Mouse (Mus musculus) embryonic facial prominence, embryonic 13.5 days (tissue): ENCODE measurements around the gene Olfr967. TPM values are rescaled to one million over a fixed set of nuclear protein-coding genes. Genes with fewer than 3 reads are reported as not detected.
"Not testable (repeated sequence)": the region's sequence is repeated elsewhere in the genome, so short reads cannot be mapped to it uniquely, and the experiment has no call there.

ENCODE experiments used
- ATAC-seq: fragments of 200-750 bp; cut with Nextera tagmentation; 2 replicates; pipeline ENCODE4 v1.8.0; 2017; ENCODE audit warnings: low read depth; ENCODE audit not compliant: insufficient number of reproducible peaks, insufficient read depth, low FRiP score, low TSS enrichment
- H3K27ac ChIP-seq: fragments of 300-500 bp; sonication (generic); 2 replicates; pipeline ENCODE4 v1.5.1; 2015; ENCODE audit warnings: moderate library complexity, mild to moderate bottlenecking, inconsistent platforms
- H3K27me3 ChIP-seq: fragments of 300-500 bp; sonication (generic); 2 replicates; pipeline ENCODE4 v1.6.1; 2015; ENCODE audit warnings: mild to moderate bottlenecking, inconsistent platforms
- H3K36me3 ChIP-seq: fragments of 300-500 bp; sonication (generic); 2 replicates; pipeline ENCODE4 v1.6.1; 2015; ENCODE audit warnings: mild to moderate bottlenecking, inconsistent platforms
- H3K4me1 ChIP-seq: fragments of 300-500 bp; sonication (generic); 2 replicates; pipeline ENCODE4 v1.6.1; 2015; ENCODE audit warnings: inconsistent platforms
- H3K4me2 ChIP-seq: fragments of 300-500 bp; sonication (generic); 2 replicates; pipeline ENCODE4 v1.6.1; 2015; ENCODE audit warnings: moderate library complexity, mild to moderate bottlenecking, inconsistent platforms
- H3K4me3 ChIP-seq: fragments of 300-500 bp; sonication (generic); 2 replicates; pipeline ENCODE4 v1.5.1; 2015; ENCODE audit warnings: mild to moderate bottlenecking, inconsistent platforms
- H3K9ac ChIP-seq: fragments of 300-500 bp; sonication (generic); 2 replicates; pipeline ENCODE4 v1.6.1; 2015; ENCODE audit warnings: mild to moderate bottlenecking, inconsistent platforms
- H3K9me3 ChIP-seq: fragments of 300-500 bp; sonication (generic); 2 replicates; pipeline ENCODE4 v1.6.1; 2016; ENCODE audit warnings: inconsistent platforms
- WGBS: fragments of 180-500 bp; shearing (Covaris S2); methylation state at CpG from one replicate; pipeline ENCODE4 v1.1.7; 2015; ENCODE audit warnings: mixed read lengths; 5-methylcytosine and 5-hydroxymethylcytosine counted together
- polyA plus RNA-seq: library from polyadenylated mRNA; unstranded; fragments of >200 nt; fragmentation: Nextera tagmentation; extraction: Ambion mirVana; gene quantifications from 2 replicates; pipeline ENCODE4 v1.2.1, GENCODE M21; 2015

Olfr967 gene
- polyA plus RNA-seq, result not detected in 2 replicates

- Histone ChIP-seq H3K4me2 (no peak within 1 kb of the TSS), H3K9me3 (no peaks in the 10 kb centered on the region), H3K27me3 (no peaks in the 10 kb centered on the region), H3K4me3 (no peak within 1 kb of the TSS), H3K4me1 (no peaks in the 10 kb centered on the region), H3K27ac (no peak within 1 kb of the TSS), H3K9ac (no peak within 1 kb of the TSS), H3K36me3 (no peaks in the 10 kb centered on the region)
- ATAC-seq, result no peak
Measured at GRCm38 (mm10) chr9:39745949-39746348, at the start of gene Olfr967. TSS of gene Olfr967 (plus strand) at chr9:39746249.

GRCm38 (mm10) chr9:39701123-39701522 is 44.9 kb upstream of the Olfr967 start:
- H3K27me3 ChIP-seq, ATAC-seq, H3K27ac ChIP-seq, H3K9me3 ChIP-seq, H3K9ac ChIP-seq, H3K4me3 ChIP-seq, H3K4me2 ChIP-seq, H3K4me1 ChIP-seq, H3K36me3 ChIP-seq: not testable (repeated sequence)
- WGBS, result 78% methylated on average over 8 of the region's 8 CpGs

- no peak for ATAC-seq
- Histone ChIP-seq H3K27me3 (no peaks in the 10 kb centered on the region), H3K4me2 (no peak within 1 kb of the TSS), H3K4me1 (no peaks in the 10 kb centered on the region), H3K4me3 (no peak within 1 kb of the TSS), H3K9me3 (no peaks in the 10 kb centered on the region), H3K9ac (no peak within 1 kb of the TSS), H3K27ac (no peak within 1 kb of the TSS), H3K36me3 (no peaks in the 10 kb centered on the region)
Measured at GRCm38 (mm10) chr9:39707017-39707416, 39.0 kb upstream of the Olfr967 start, which contains the start of gene Olfr149. TSS of gene Olfr149 (minus strand) at chr9:39707117.

- Histone ChIP-seq H3K4me1 (no peaks in the 10 kb centered on the region), H3K27me3 (no peaks in the 10 kb centered on the region), H3K9me3 (no peaks in the 10 kb centered on the region), H3K27ac (no peak overlapping the region), H3K4me2 (no peak overlapping the region), H3K4me3 (no peak overlapping the region), H3K9ac (no peak overlapping the region), H3K36me3 (no peaks in the 10 kb centered on the region)
- WGBS, result 70% methylated on average over 3 of the region's 3 CpGs
- ATAC-seq, result no peak
Measured at GRCm38 (mm10) chr9:39708958-39709357, 37.1 kb upstream of the Olfr967 start.

- Histone ChIP-seq H3K4me3 (no peak within 1 kb of the TSS), H3K27me3 (no peaks in the 10 kb centered on the region), H3K4me1 (no peaks in the 10 kb centered on the region), H3K9me3 (no peaks in the 10 kb centered on the region), H3K36me3 (no peaks in the 10 kb centered on the region), H3K4me2 (no peak within 1 kb of the TSS), H3K27ac (no peak within 1 kb of the TSS), H3K9ac (no peak within 1 kb of the TSS)
- ATAC-seq, result no peak
Measured at GRCm38 (mm10) chr9:39711053-39711452, 35.0 kb upstream of the Olfr967 start, which contains the start of gene Olfr965. TSS of gene Olfr965 (plus strand) at chr9:39711353.

GRCm38 (mm10) chr9:39730678-39731077 is 15.4 kb upstream of the Olfr967 start, which contains the start of gene Olfr150:
TSS of gene Olfr150 (plus strand) at chr9:39730978.
- ATAC-seq, result no peak
- H3K27me3 ChIP-seq, result no peaks in the 10 kb centered on the region
- H3K4me3 ChIP-seq, result no peak within 1 kb of the TSS
- no peak within 1 kb of the TSS for H3K4me2 ChIP-seq
- no peaks in the 10 kb centered on the region for H3K9me3 ChIP-seq
- no peaks in the 10 kb centered on the region for H3K36me3 ChIP-seq
- no peaks in the 10 kb centered on the region for H3K4me1 ChIP-seq
- H3K27ac ChIP-seq, result no peak within 1 kb of the TSS
- no peak within 1 kb of the TSS for H3K9ac ChIP-seq

GRCm38 (mm10) chr9:39740741-39741140 is 5.3 kb upstream of the Olfr967 start:
- Histone ChIP-seq H3K27ac (no peak overlapping the region), H3K4me1 (no peaks in the 10 kb centered on the region), H3K9ac (no peak overlapping the region), H3K27me3 (no peaks in the 10 kb centered on the region), H3K9me3 (no peaks in the 10 kb centered on the region), H3K36me3 (no peaks in the 10 kb centered on the region), H3K4me3 (no peak overlapping the region), H3K4me2 (no peak overlapping the region)
- ATAC-seq, result no peak
- WGBS, result 84% methylated on average over 1 of the region's 1 CpGs

GRCm38 (mm10) chr9:39746428-39746827 is 379 bp downstream of the Olfr967 start:
- Histone ChIP-seq H3K27ac (no peak overlapping the region), H3K4me3 (no peak overlapping the region), H3K9ac (no peak overlapping the region), H3K4me2 (no peak overlapping the region), H3K9me3 (no peaks in the 10 kb centered on the region), H3K27me3 (no peaks in the 10 kb centered on the region), H3K36me3 (no peaks in the 10 kb centered on the region), H3K4me1 (no peaks in the 10 kb centered on the region)
- 83% methylated on average over 1 of the region's 1 CpGs for WGBS
- ATAC-seq, result no peak

GRCm38 (mm10) chr9:39783153-39783552 is 37.1 kb downstream of the Olfr967 start, which contains the start of gene Olfr968:
TSS of gene Olfr968 (minus strand) at chr9:39783253.
- WGBS, result 81% methylated on average over 1 of the region's 1 CpGs
- no peak within 1 kb of the TSS for H3K4me3 ChIP-seq
- H3K9ac ChIP-seq, result no peak within 1 kb of the TSS
- H3K27ac ChIP-seq, result no peak within 1 kb of the TSS
- no peaks in the 10 kb centered on the region for H3K4me1 ChIP-seq
- no peaks in the 10 kb centered on the region for H3K27me3 ChIP-seq
- H3K4me2 ChIP-seq, result no peak within 1 kb of the TSS
- no peaks in the 10 kb centered on the region for H3K9me3 ChIP-seq
- H3K36me3 ChIP-seq, result no peaks in the 10 kb centered on the region
- no peak for ATAC-seq

GRCm38 (mm10) chr9:39790558-39790957 is 44.5 kb downstream of the Olfr967 start, which contains the start of gene Olfr969:
TSS of gene Olfr969 (plus strand) at chr9:39790945.
- Histone ChIP-seq H3K4me2 (no peak within 1 kb of the TSS), H3K27ac (no peak within 1 kb of the TSS), H3K4me3 (no peak within 1 kb of the TSS), H3K9me3 (no peaks in the 10 kb centered on the region), H3K27me3 (no peaks in the 10 kb centered on the region), H3K9ac (no peak within 1 kb of the TSS), H3K4me1 (no peaks in the 10 kb centered on the region), H3K36me3 (no peaks in the 10 kb centered on the region)
- WGBS, result 56% methylated on average over 2 of the region's 2 CpGs
- no peak for ATAC-seq

Other genes with a start within 250 kb of the Olfr967 start
- gene Olfr957, start 230.4 kb upstream of the Olfr967 start, polyA plus RNA-seq, result 0.39 TPM in 1 of 2 replicates, not detected in the other
- not detected in 2 replicates for gene Olfr958, start 192.2 kb upstream of the Olfr967 start, polyA plus RNA-seq
- 0.06 TPM in 1 of 2 replicates, not detected in the other for gene Olfr959, start 170.7 kb upstream of the Olfr967 start, polyA plus RNA-seq
- 50.9 and 54.9 TPM in 2 replicates for gene AW551984, start 141.8 kb upstream of the Olfr967 start, polyA plus RNA-seq
- gene Olfr148, start 135.6 kb upstream of the Olfr967 start, polyA plus RNA-seq, result not detected in 2 replicates
- gene Olfr960, start 124.9 kb upstream of the Olfr967 start, polyA plus RNA-seq, result not detected in 2 replicates
- not detected in 2 replicates for gene Olfr961, start 101.2 kb upstream of the Olfr967 start, polyA plus RNA-seq
- not detected in 2 replicates for gene Olfr963, start 79.0 kb upstream of the Olfr967 start, polyA plus RNA-seq
- not detected in 2 replicates for gene Olfr149, start 39.1 kb upstream of the Olfr967 start, polyA plus RNA-seq
- gene Olfr965, start 34.9 kb upstream of the Olfr967 start, polyA plus RNA-seq, result not detected in 2 replicates
- not detected in 2 replicates for gene Olfr150, start 15.3 kb upstream of the Olfr967 start, polyA plus RNA-seq
- not detected in 2 replicates for gene Olfr968, start 37.0 kb downstream of the Olfr967 start, polyA plus RNA-seq
- gene Olfr969, start 44.7 kb downstream of the Olfr967 start, polyA plus RNA-seq, result not detected in 2 replicates
- not detected in 2 replicates for gene Olfr970, start 62.6 kb downstream of the Olfr967 start, polyA plus RNA-seq
- not detected in 2 replicates for gene Olfr971, start 90.6 kb downstream of the Olfr967 start, polyA plus RNA-seq
- not detected in 2 replicates for gene Olfr972, start 120.2 kb downstream of the Olfr967 start, polyA plus RNA-seq
- not detected in 2 replicates for gene Olfr229, start 161.1 kb downstream of the Olfr967 start, polyA plus RNA-seq
- gene Olfr974, start 191.3 kb downstream of the Olfr967 start, polyA plus RNA-seq, result 0.25 TPM in 1 of 2 replicates, not detected in the other
- not detected in 2 replicates for gene Olfr975, start 205.8 kb downstream of the Olfr967 start, polyA plus RNA-seq
- not detected in 2 replicates for gene Olfr976, start 214.9 kb downstream of the Olfr967 start, polyA plus RNA-seq
- gene Olfr978, start 245.9 kb downstream of the Olfr967 start, polyA plus RNA-seq, result not detected in 2 replicates